Mouse (Mus musculus): Measurements from ENCODE around the gene Gm3383. TPM values are rescaled to one million over a fixed set of nuclear protein-coding genes. Genes with fewer than 3 reads are reported as not detected.
"Not testable (repeated sequence)": the region's sequence is repeated elsewhere in the genome, so short reads cannot be mapped to it uniquely, and the experiment has no call there.

Gm3383 gene
- total RNA-seq (2021), result 1 to 10 TPM; 1.2 to 2.7 TPM
- long read RNA-seq, experiment 1, result 0 reads
- long read RNA-seq, experiment 2, partial matches to known transcripts, result 0 of 1 reads
- long read RNA-seq, experiment 2, other reads (novel, unspliced or antisense), result 1 of 1 reads

GRCm38 (mm10) chr14:5807882-5808281, at the start of gene Gm3383:
TSS of gene Gm3383 (minus strand) at chr14:5807982.
- not testable (repeated sequence) for DNase-seq (ENCODE audit: low spot score in 2 of 2)

GRCm38 (mm10) chr14:5855911-5856310, 48.1 kb upstream of the Gm3383 start:
- not testable (repeated sequence) for DNase-seq (ENCODE audit: low spot score in 2 of 2)

- DNase-seq (ENCODE audit: low spot score in 2 of 2), result not testable (repeated sequence)
Observed at GRCm38 (mm10) chr14:5830229-5830628, 22.4 kb upstream of the Gm3383 start, which contains the start of gene Gm3424. TSS of gene Gm3424 (minus strand) at chr14:5830329.

- not testable (repeated sequence) for DNase-seq (ENCODE audit: low spot score in 2 of 2)
Observed at GRCm38 (mm10) chr14:5812699-5813356, 5.0 kb upstream of the Gm3383 start.

- not testable (repeated sequence) for DNase-seq (ENCODE audit: low spot score in 2 of 2)
Observed at GRCm38 (mm10) chr14:5741477-5741876, 66.3 kb downstream of the Gm3383 start, which contains the start of gene Gm3373. TSS of gene Gm3373 (minus strand) at chr14:5741577.

- not testable (repeated sequence) for DNase-seq (ENCODE audit: low spot score in 2 of 2)
Observed at GRCm38 (mm10) chr14:5687357-5687756, 120.4 kb downstream of the Gm3383 start, which contains the start of gene Gm9603. TSS of gene Gm9603 (minus strand) at chr14:5687457.

- DNase-seq (ENCODE audit: low spot score in 2 of 2), result not testable (repeated sequence)
Observed at GRCm38 (mm10) chr14:5632928-5633327, 174.9 kb downstream of the Gm3383 start, which contains the start of gene Gm8265. TSS of gene Gm8265 (minus strand) at chr14:5633028.

Other genes with a start within 250 kb of the Gm3383 start
- not detected for gene Gm8265, start 175.0 kb downstream of the Gm3383 start, total RNA-seq (2021)
- gene Gm9603, start 120.5 kb downstream of the Gm3383 start, total RNA-seq (2021), result not detected
- 1 to 10 TPM in 1 of 2 experiments, under 1 TPM in 1; 0.33 to 1.2 TPM for gene Gm3373, start 66.4 kb downstream of the Gm3383 start, total RNA-seq (2021)
- not detected for gene Gm3424, start 22.3 kb upstream of the Gm3383 start, total RNA-seq (2021)
- under 1 TPM; 0.23 to 0.42 TPM for gene Gm8237, start 72.4 kb upstream of the Gm3383 start, total RNA-seq (2021)
- under 1 TPM; 0.54 to 0.81 TPM for gene Gm3248, start 153.8 kb upstream of the Gm3383 start, total RNA-seq (2021)
- not detected for gene Gm3453, start 171.2 kb upstream of the Gm3383 start, total RNA-seq (2021)

All from left cerebral cortex, adult 18-20 months (tissue).